Mouse (Mus musculus): ENCODE data around the gene Bbs9.

DNA sequence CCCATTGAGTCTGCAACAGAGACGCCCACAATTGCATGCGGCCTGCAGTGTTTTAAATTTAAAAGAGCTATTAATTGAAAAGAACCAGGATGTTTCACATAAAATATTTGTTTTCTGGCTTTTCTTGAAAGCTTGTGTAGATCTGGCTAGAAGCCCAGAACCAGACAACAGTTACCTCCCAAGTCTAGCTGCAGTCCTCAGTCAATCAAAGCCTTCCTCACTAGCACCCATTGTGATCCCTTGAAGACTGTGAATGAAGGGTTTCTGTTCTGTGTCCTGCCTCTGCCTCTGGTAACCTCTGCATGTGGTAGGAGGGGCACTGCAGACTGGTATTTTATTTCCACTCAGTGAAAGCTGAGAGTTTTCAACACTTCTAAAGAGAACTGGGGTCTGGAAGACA, 27.5 kb downstream of the Bbs9 start:
- TF ChIP-seq EP300 (optimal IDR thresholded peaks at IDR 0.05) = no peak
- no peak for TF ChIP-seq CTCF (IDR thresholded peaks at IDR 0.05; ENCODE audit: low read depth)
